Mouse (Mus musculus): ENCODE measurements at regions not wholly inside any gene's neighbourhood (a gene's known extent, or its start where the extent isn't known, plus 50 kb on each side); places are given as distances from the start of the nearest gene placed in this dataset.
"Not testable (repeated sequence)": the region's sequence is repeated elsewhere in the genome, so short reads cannot be mapped to it uniquely, and the experiment has no call there.

GRCm38 (mm10) chr3:59563486-59564006 is 166.0 kb upstream of the Gm5538 start:
- DNase-seq (ENCODE audit: low read depth) = not testable (repeated sequence)

GRCm38 (mm10) chr3:59542621-59543020 is 187.0 kb upstream of the Gm5538 start:
- DNase-seq (ENCODE audit: low read depth) = no peak

DNA sequence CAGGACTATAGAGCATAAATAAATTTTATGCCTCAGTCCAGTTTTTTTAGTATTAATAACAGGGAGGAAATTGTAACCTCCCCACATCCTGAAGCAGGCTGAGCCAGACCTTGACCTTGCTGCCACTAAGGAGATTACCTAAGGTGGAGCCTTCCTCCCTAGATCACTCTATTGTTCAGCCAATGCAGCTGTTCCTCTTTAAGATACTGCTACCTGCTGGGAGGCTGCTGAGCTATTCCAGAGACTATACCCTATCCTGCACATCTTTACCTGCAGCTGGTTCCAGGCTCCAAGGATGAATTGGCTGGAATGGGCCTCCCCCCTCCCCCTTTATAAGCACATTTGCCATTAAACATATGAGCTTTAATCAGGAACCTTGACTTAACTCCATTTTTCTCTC is 189.0 kb upstream of the Gm5538 start:
- DNase-seq (ENCODE audit: low read depth) = not testable (repeated sequence)

GRCm38 (mm10) chr3:59539893-59540292 is 189.7 kb upstream of the Gm5538 start:
- DNase-seq (ENCODE audit: low read depth) = not testable (repeated sequence)

DNA sequence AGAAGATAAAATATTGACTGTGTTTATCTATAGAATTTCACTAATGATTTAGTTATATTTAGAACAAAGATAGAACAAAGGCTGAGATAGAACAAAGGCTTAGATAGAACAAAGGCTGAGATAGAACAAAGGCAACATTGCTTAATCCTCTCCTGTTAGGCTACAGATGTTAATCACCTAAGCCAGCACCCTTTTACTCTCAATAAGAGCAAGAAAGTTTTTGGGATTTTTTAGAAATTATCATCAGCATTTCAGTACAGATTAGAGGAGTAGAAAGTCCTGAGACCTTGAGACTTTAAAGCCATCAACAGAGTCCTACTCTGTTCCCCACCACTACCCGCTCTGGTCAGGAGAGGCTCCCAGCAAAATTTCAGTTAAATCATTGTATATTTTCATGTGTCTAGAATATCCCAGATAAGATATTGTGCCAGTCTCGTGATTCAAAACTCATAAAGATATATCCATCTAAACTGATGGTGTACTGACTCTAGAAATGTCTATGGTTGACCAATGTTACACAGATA is 187.2 kb upstream of the Igsf10 start:
- DNase-seq (ENCODE audit: low read depth) = no peak

DNA sequence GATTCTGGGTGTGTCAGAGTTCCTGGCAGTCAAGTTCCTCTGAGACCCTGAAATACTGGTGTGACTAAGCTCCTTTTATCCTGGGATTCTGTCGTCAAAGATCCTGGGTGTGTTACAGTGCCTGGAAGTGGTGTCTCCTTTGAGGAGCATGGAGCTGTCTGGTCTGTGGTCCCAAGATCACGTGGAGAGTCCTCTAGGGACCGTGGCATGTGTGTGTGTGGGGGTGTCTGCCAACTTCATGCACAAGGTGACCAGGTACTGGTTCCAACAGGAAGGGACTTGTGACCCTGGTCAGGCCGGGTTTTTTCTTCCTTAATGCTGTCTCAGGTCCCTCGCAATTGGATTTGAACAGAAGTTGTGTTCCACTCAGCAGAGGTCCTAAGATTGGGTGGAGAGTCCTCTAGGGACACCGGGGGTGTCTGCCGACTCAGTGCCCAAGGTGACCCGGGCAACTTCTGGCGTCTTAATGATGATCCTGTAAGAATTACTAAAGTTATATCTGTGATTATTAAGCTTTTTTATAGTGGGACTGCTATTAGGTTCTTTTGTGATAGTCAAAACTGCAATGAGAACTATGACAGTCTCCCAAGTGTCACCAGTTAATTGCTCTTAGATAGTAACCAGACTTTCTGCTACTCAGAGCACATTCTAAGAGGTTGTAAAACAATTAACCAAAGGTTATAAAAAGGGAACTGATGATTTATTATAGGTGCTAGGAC is 186.6 kb upstream of the Igsf10 start:
- no peak for DNase-seq (ENCODE audit: low read depth)

DNA sequence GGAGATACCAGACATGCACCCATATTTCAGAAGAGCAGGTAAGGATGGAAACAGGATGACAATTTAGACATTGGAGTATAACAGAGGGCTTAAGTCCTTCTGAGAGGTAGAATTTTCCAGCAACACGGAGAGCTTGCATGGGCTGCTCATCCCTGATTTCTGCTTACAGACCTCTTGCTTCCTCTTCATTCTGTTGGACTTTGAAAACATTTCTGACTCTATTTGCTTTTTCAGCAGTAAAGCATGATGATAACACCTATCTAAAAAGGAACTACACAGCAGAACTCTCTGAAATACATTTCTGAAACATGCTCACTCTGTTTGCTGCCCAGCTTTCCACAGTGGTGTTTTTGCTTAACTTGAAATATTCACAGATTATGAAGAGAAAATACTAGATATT is 176.6 kb upstream of the Igsf10 start:
- no peak for DNase-seq (ENCODE audit: low read depth)

DNA sequence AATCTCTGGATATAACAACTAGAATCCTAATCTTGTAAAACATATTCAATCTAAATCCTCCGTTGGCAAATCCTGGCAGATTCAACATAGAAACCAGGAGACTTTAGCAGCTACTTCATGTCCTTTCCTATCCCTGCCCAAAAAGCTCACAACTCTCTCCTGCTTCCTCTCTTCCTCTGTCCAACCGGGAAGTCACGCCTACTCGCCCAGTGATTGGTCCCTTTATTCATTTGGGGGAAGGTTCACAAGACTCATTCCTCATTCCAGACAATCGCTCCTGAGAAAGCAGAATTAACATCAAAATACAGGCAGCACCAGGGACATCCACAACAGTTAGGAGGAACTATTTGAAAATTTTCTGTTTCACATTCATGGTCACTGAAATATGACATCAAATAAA is 133.9 kb upstream of the Igsf10 start:
- DNase-seq (ENCODE audit: low read depth) = no peak

DNA sequence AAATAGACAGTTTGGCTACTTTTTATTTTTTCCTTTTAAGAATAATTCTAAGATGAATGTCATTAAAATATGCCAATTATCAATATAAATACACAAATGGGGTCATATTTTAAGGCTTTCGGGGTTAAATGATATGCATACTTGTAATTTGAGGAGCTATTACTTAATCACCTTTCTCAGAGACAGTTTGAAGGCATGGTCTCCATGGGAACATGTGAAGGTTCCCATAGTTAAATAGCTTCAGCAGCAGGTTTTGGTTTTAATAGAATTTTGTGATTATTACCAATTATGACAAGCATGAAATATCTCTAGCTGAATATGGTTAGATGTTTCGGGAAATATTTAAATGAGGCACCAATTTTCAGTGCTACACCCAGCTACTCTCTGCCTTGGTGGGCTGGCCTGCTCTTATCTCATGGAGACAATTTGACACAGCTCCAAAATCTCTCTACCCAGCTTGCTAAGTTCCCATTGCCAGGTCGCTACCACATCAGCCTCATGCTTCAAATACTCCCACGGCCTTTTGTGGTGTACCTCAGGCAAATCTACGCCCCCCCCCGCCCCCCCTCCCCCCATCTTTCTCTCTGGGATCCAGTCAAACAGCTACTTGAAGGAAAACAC is 133.4 kb upstream of the Igsf10 start:
- DNase-seq (ENCODE audit: low read depth) = no peak

DNA sequence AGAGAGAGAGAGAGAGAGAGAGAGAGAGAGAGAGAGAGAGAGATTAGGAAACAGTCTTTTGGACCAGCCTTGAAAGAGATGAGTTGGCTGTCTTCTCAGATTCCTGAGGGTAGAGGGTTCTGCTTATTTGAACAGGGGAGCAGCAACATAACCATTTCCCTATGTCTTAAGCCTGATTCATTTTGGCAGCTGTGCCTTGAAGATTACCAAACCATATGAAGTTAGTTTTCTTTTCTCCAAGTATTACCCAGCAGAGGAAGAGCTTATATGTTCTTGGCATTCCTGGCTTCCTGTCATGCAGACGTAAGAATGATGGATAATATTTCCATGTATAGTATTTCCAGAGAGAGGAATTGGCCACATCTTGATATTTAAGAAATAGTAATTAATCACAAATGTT is 124.8 kb upstream of the Igsf10 start:
- DNase-seq (ENCODE audit: low read depth) = no peak

DNA sequence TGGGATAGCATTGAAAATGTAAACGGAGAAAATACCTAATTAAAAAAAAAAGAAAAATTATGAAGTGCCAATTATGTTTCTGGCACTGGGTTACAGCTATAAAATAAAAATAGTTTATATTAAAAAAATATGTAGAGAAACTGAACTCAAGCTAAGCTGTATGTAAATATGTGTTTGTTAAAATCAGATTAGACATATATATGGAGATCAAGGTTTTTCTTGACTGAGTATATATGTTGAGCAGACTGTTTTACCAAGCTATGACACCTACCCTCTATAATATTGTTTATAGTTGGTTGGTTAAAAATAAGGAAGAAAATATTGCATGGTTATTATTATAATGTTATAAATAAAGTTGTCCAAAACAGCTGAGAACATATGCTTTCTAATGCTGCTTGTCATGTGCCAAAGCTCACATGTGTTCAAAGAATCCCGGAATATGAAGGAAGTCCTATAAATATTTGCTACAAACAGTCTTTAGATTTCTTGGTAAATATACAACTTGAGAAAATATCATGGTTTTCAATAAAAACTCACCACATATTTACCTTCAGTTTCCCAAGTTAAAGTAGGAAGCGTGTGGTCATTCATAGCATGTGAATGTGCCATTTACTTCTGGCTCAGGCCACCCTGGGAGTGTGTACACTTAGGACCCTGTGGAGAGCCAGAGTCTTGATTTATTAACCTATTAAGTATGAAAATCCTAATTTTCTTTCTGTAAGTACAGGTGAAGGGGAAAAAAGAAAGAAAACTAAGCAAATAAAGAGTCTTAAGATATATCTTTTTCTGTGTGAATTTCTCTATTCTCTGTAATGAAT is 118.4 kb upstream of the Igsf10 start:
- DNase-seq (ENCODE audit: low read depth) = no peak

DNA sequence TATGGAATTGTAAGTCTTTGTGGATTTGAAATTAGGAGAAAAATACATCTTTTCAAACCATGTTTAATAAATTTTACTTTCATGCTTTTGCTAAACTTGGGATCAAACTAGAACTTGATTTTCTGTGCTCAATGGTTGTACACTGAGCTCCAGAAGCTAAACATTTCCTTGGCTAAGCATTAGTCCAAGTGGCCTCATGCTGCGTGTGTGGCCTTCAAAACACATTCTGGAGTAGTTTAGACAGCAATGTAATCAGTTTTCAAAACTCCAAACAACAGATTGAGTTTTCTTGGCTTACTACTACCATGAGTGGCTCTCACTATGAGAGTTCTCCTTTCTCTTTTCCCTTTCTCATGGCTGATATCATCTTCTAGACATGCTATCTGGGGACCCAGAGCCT is 112.7 kb upstream of the Igsf10 start:
- no peak for DNase-seq (ENCODE audit: low read depth)

GRCm38 (mm10) chr3:59451084-59451483 is 106.9 kb upstream of the Igsf10 start:
- no peak for DNase-seq (ENCODE audit: low read depth)

GRCm38 (mm10) chr3:59423621-59424020 is 79.4 kb upstream of the Igsf10 start:
- peak; percentile 92 for DNase-seq (ENCODE audit: low read depth)

GRCm38 (mm10) chr3:59409131-59409530 is 64.9 kb upstream of the Igsf10 start:
- DNase-seq (ENCODE audit: low read depth) = no peak

DNA sequence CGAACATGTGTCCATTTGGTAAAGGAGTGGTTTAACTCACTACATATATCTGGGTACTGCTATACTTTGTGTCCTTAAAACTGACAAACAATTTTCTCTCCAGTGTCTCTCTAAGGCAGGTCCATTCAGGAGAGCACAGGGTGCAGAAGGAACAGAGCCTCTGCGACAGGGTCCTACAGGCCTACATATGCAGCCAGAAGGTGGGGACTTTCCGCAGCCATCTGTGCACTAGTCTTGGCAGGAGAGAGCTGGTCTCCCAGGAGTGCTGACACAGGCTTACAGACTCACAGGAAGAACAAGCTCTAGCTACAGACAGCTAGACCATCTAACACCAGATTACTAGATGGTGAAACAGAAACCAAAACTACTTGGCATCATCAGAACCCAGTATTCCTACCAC is 61.8 kb upstream of the Igsf10 start:
- no peak for DNase-seq (ENCODE audit: low read depth)

- DNase-seq (ENCODE audit: low read depth) = peak; percentile 96
These were observed 57.7 kb upstream of the Igsf10 start for GRCm38 (mm10) chr3:59401856-59402255.

DNA sequence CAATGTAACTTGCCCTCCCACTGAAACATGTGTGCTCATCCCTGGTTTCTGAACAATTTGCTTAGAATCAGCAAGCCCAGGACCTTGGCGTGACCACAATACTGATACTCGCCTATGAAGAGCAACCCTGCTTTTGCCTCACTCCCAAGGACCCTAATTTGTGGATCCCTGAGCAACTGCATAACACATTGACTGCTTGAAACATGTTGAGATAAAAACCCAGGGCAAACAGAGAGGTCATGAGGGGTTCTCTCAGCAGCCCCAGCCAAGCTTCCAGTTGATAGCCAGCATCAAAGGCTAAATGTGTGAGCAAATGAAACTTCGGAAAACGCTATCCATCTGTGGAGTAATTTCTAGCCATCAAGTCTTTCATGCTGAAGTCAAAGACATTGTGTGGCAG is 57.2 kb upstream of the Igsf10 start:
- no peak for DNase-seq (ENCODE audit: low read depth)
